Mouse (Mus musculus): Measurements from ENCODE around the gene Capn5.

Gene Capn5

GRCm38 (mm10) chr7:98176322-98177070, 1.6 kb downstream of the Capn5 start:
- no peak for DNase-seq (ENCODE audit: low spot score)

- no peak for DNase-seq (ENCODE audit: low spot score)
Observed at GRCm38 (mm10) chr7:98174883-98175755, 3.0 kb downstream of the Capn5 start.

DNA sequence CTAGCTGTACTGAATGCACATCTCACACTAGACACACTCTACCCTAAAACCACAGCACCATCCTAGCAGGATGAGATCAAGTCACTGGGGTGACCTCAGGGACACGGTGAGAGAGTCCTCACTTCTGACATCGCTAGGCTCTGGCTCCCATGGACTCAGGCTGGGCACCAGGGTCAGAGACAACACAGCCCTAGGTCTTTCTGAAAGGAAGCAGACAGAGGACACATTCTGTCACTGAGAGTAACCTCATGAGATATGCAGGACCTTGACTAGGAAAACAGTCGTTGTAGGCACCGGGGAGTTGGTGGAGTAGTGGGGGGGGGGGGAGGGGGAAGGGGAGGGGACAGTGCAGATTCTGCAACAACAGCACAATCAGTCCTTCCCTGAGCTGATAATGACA, 4.7 kb downstream of the Capn5 start:
- DNase-seq (ENCODE audit: low spot score), result no peak

DNA sequence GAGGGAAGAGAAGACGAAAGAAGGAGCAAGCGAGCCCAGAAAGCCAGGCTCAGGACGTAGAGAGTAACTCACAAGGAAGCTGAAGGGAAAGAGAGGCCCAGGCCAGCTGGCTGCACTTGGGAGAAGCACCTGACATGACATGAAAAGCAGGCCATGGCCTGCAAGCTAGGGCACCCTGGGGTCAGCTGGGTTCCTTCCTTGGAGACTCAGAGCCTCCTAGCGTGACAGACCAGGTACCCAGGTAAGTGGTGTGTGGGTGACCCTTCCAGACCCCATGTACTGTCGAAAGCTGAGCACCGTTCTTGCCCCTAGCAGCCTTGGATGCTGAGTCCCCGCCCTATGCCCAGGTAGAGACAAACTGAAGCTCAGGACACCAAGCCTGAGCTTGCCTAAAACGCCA, 5.4 kb downstream of the Capn5 start:
- DNase-seq (ENCODE audit: low spot score), result no peak

DNA sequence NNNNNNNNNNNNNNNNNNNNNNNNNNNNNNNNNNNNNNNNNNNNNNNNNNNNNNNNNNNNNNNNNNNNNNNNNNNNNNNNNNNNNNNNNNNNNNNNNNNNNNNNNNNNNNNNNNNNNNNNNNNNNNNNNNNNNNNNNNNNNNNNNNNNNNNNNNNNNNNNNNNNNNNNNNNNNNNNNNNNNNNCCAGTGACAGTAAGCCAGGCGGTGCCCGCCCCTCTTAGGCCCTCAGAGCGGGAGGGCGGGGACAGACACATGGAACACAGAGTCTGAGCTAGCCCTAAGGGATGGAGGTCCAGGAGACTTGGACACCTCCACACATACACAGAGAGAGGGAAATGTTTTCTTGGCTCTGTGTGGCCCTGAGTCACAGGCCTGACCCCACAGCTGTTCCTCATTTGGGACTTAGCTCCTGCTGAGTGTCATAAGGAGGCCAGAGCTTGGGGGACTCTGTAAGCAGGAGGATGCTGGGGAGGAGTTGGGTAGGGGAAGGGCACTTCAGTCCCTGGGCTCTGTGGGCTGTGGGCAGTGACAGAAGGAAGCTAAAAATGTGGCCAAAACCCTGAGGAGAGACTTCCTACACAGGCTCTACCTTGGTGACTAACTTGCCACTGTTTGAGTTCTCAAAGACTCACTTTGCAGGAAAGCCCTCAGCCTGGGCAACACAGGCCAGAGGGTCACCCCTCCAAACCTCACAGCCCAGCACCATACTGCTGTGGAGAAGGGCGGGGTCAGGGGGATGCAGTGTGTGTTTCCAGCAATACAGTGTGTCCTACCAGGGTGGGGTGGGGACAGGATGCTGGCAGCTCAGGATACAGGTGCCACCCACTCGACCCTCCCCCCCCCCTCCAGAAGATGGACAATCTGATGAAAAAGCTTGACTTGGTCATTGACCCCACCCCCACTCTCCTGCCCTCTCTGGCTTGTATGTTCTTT, 6.7 kb downstream of the Capn5 start:
- DNase-seq (ENCODE audit: low spot score), result peak; percentile 65

DNA sequence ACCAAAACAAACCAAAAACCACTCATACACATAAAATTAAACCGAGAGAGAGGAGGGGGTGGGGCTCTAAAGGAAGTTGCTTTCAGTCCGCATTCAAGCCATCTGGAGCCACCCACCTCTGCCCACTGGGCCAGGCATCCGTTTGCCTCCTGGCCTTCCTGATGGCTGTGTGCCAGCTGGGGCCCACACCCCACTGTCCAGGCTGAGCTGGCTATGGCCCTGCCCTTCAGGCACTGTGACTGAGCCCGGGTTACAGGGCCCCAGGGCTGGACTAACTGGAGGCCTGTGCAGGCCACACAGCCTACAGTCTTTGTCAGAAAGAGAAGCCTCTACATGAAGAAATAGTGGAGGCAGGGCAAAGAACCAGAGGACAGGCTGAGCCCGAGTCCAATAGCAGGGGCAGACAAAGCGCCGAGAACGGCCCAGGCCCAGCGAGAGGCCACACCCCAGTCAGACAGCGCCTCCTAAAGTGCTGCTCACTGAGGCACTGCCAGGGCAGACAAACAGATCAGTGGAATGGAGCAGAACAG, 13.0 kb downstream of the Capn5 start:
- DNase-seq (ENCODE audit: low spot score), result no peak

- DNase-seq (ENCODE audit: low spot score), result no peak
Observed at GRCm38 (mm10) chr7:98164382-98164998, 13.6 kb downstream of the Capn5 start.

DNA sequence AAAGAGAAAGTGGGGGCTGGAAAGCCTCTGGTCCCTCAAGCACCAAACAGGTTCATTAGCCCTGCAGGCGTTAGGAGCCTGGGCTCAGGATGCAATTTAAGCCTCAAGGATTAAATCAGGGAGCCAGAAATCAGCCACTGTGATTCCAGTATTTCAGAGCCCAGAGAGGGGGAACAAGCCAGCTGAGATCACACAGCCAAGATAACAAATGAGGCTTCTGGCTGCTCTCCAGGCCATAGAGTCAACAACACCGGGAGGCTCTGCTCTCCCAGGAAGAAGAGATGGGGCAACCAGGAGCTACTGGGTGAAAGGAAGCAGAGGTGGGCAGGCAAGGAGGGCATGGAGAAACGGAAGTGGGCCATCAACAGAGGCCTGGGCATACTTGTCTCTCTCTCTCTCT, 14.4 kb downstream of the Capn5 start:
- DNase-seq (ENCODE audit: low spot score), result no peak

DNA sequence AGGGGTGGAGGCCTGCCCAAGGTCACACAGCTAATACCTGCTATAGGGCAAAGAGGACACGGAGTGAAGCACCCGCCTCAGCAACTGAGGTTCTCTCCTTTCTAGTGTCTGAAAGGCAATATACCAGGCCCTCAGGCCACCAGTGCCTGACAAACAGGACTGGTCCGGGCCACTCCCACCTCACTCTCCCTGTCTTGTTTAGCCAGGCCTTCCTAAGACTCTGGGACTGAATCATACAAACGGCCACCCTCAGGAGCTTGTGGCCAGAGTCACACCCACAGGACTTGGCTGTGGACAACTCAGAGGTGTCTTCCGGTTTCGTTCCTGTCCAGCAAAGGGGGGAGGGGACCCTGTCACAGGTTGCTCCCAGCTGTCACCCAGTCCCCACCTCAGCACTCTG, 15.8 kb downstream of the Capn5 start:
- no peak for DNase-seq (ENCODE audit: low spot score)

DNA sequence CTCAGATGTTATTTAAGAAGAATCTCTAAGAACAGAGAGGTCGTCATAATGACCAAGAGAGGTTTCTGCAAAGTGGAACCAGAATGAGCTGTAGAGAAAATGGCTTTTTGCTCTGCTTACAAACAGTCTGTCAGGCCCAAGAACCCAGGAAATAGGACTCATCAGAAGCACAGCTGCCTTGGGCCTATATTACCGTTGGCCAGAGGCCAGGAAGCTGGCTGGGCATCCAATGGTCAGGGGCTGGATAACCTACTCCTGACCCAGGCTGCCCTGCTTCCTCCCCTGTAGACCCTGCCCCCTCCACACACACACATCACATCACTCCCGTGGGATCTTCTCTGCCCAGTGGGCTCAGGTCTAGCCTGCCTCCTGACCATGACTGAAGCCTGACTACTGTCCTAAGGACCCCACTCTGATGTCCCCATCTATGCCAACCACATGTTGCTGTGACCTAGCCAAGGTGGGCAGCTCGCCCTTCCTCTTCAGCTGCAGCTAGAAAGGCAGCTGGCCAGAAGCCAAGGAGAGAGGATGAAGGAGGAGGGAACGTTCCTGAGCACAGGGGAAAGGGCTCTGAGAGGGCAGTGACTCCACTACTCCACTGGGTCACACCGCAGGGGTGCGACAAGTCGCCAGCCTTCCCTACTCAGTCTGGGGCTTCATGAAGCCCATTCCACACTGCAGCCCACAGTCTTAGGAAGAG, 17.9 kb downstream of the Capn5 start:
- DNase-seq (ENCODE audit: low spot score), result peak; percentile 59

GRCm38 (mm10) chr7:98158481-98158880, 19.6 kb downstream of the Capn5 start:
- peak; percentile 81 for DNase-seq (ENCODE audit: low spot score)

DNA sequence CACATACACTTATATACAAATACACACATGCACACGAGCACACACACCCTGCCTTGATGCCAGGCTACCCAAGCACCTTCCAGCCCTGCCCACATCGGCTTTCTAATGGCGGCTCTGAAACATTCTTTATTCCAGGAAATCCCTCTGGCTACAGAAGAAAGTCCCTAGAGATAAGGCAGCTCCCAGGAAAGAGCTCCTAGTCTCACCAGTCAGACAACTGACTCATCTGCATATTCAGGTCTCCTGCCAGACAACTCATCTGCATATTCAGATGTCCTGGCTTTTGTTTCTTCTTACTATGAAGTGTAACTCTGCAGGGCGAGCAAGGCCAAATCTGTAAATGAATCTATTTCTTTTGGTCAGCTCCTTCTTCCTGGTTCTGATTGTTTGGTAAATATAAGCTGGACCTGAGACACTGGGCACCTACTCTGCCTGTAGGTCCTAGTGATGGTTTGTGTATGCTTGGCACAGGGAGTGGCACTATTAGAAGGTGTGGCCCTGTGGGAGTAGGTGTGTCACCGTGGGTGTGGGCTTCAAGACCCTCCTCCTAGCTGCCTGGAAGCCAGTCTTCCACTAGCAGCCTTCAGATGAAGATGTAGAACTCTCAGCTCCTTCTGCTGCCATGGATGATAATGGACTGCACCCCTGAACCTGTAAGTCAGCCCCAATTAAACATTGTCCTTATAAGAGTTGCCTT, 20.3 kb downstream of the Capn5 start:
- DNase-seq (ENCODE audit: low spot score), result no peak

- DNase-seq (ENCODE audit: low spot score), result no peak
Observed at GRCm38 (mm10) chr7:98156280-98156665, 21.8 kb downstream of the Capn5 start.

DNA sequence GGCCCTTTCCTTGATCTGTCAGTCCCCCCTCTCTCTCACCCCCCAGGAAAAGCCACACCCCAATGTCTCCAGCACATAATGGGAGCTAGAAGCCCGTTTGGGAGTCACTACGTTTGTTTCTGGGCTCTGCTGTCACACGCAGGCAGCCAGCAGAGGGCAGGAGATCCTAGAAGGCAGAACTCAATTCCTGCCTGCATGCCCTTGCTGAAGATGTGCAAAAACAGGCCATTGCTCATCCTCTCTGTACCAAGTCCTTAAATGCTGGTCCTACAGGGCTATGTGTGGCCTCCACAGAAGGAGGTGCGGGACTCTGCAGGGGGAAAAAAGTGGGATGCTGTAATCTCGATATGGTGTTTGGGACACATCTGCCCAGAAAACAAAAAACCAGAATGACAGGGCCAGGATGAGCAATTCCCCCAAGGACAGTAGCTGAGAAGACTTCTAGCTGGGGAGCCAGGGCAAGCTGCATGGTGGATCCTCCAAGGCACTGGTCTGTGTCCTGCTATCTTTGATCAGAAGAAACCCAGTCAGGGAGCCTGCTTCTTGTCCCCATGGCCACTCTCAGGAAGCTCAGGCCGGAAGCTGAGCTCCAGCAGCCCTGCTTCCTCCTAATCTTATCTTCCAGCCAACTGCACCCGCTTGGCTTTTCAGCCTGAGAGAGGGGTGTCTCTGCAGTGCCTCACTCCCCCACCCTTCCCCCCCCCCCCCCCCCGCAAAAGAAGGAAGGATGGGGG, 22.4 kb downstream of the Capn5 start:
- DNase-seq (ENCODE audit: low spot score), result peak; percentile 61

DNA sequence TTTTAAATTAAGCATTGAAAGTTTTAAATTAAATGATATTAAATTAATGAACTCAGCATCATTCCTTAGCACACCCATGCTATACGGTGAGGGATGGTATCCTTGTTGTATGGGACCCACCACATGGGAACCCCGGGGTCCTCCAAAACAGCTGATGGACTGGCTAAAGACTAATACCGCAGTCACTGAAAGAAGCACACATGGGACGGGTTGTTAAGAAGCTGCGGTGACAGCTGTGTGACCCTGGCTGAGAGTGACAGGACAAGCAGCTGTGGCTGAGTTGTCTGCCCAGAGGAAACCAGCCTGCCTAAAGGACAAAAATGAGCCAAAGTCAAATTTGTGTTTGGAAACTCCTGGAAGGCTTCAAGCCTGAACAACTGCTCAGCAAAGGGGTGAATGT, 24.2 kb downstream of the Capn5 start:
- no peak for DNase-seq (ENCODE audit: low spot score)

GRCm38 (mm10) chr7:98153345-98153744, 24.7 kb downstream of the Capn5 start:
- no peak for DNase-seq (ENCODE audit: low spot score)

- no peak for DNase-seq (ENCODE audit: low spot score)
Observed at GRCm38 (mm10) chr7:98152400-98152799, 25.7 kb downstream of the Capn5 start.

DNA sequence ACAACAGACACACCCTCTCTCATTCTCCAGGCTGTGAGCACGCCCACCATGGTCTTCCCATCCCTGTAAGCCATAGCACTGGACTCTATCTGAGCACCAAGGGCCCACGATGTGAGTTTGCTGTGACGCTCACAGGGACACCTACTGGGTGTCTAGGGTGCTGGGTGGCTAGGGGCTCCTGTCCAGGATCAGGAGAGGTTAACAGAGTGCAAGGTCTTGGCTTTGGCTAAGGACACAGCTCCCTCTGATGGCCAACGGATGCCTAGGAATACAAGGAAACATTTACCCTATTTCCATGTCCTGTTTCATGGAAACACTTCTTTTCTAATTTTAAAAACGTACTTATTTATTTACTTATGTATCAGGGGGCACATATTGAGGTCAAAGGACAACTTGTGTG, 27.5 kb downstream of the Capn5 start:
- no peak for DNase-seq (ENCODE audit: low spot score)

- no peak for DNase-seq (ENCODE audit: low spot score)
Observed at GRCm38 (mm10) chr7:98149802-98150201, 28.3 kb downstream of the Capn5 start.
